Mouse (Mus musculus) cerebellum, adult 11-12 months (tissue): ENCODE results near the gene Arap2.

Experiments
- DNase-seq: peaks from one replicate; pipeline ENCODE4 v3.0.0; 2022

Arap2 gene

GRCm38 (mm10) chr5:62618286-62618685, 147.7 kb downstream of the Arap2 start:
- no peak for DNase-seq

GRCm38 (mm10) chr5:62611990-62612389, 154.0 kb downstream of the Arap2 start:
- DNase-seq: no peak

GRCm38 (mm10) chr5:62587348-62587747, 178.6 kb downstream of the Arap2 start:
- DNase-seq: no peak

GRCm38 (mm10) chr5:62582643-62583042, 183.3 kb downstream of the Arap2 start:
- no peak for DNase-seq

- no peak for DNase-seq
These were observed 184.3 kb downstream of the Arap2 start for GRCm38 (mm10) chr5:62581699-62582098.

- DNase-seq: no peak
These were observed 191.6 kb downstream of the Arap2 start for GRCm38 (mm10) chr5:62574336-62574844.
